Mouse (Mus musculus) testis, adult 2 months (tissue): Measurements from ENCODE around the gene C1galt1c1.

Experiments used
- CTCF ChIP-seq: fragments of 200-500 bp; IDR thresholded peaks from 2 replicates; pipeline ENCODE4 v1.5.1; 2012; ENCODE audit warnings: low read depth, mild to moderate bottlenecking, inconsistent platforms, low read length, moderate library complexity; ENCODE audit not compliant: control insufficient read depth, insufficient read depth, insufficient replicate concordance
- POLR2A ChIP-seq: fragments of 200-500 bp; IDR thresholded peaks from 2 replicates; pipeline ENCODE4 v1.6.1; 2012; ENCODE audit warnings: low read depth, mild to moderate bottlenecking, inconsistent platforms, low read length, moderate library complexity; ENCODE audit not compliant: control insufficient read depth

GRCm38 (mm10) chrX:38669111-38669903 lies 34.4 kb upstream of the C1galt1c1 start:
- no peak for TF ChIP-seq CTCF
- no peak for TF ChIP-seq POLR2A
